Mouse (Mus musculus): Measurements from ENCODE around the gene Mettl9.

- TF ChIP-seq EP300 (IDR thresholded peaks at IDR 0.05; ENCODE audit: insufficient read depth, low read depth, low read length) (no peak), CTCF (IDR thresholded peaks at IDR 0.05) (no peak)
Measured at GRCm38 (mm10) chr7:120999021-120999530, 35.2 kb upstream of the Mettl9 start.
